Mouse (Mus musculus) liver, embryonic 14.5 days (tissue): ENCODE measurements around the gene Trpt1. TPM values are rescaled to one million over a fixed set of nuclear protein-coding genes. Genes with fewer than 3 reads are reported as not detected.
A peak's percentile ranks its signal among the peaks of the same experiment; 100 is the strongest.

Experiments
- ATAC-seq: fragments of 200-750 bp; cut with Nextera tagmentation; 2 replicates; pipeline ENCODE4 v1.8.0; 2017; ENCODE audit warnings: moderate number of reproducible peaks, mild to moderate bottlenecking, moderate library complexity; ENCODE audit not compliant: insufficient read depth
- DNase-seq, 3 experiments: peaks; one replicate each; pipeline ENCODE4 v3.0.0-alpha.2; 2012 to 2013; ENCODE audit warnings: low read depth in 3 of 3, low spot score in 3 of 3
- H3K27ac ChIP-seq: fragments of 300-500 bp; sonication (generic); 2 replicates; pipeline ENCODE4 v1.5.1; 2014; ENCODE audit warnings: moderate library complexity, mild to moderate bottlenecking, control low read depth, inconsistent platforms
- H3K27me3 ChIP-seq: fragments of 300-500 bp; sonication (generic); 2 replicates; pipeline ENCODE4 v1.6.1; 2014; ENCODE audit warnings: mild to moderate bottlenecking, low read length, moderate library complexity; ENCODE audit not compliant: control insufficient read depth, insufficient read depth
- H3K36me3 ChIP-seq: fragments of 300-500 bp; sonication (generic); replicated peaks from 2 replicates; pipeline ENCODE4 v1.6.1; 2014; ENCODE audit warnings: low read depth; ENCODE audit not compliant: control insufficient read depth, insufficient read depth
- H3K4me1 ChIP-seq, 2 experiments: fragments of 200-500 bp in 1 of 2; fragments of 300-500 bp in 1 of 2; sonication (generic) in 1 of 2; replicated peaks; 2 replicates each; pipeline ENCODE4 v1.6.1; 2012 to 2014; ENCODE audit warnings: antibody characterized with exemption in 1 of 2, inconsistent platforms in 1 of 2, low read length in 1 of 2; ENCODE audit not compliant: control insufficient read depth in 2 of 2, insufficient read depth in 2 of 2
- H3K4me2 ChIP-seq: fragments of 300-500 bp; sonication (generic); 2 replicates; pipeline ENCODE4 v1.6.1; 2014; ENCODE audit warnings: low read depth, mild to moderate bottlenecking, control low read depth, moderate library complexity
- H3K4me3 ChIP-seq, 2 experiments: fragments of 200-500 bp in 1 of 2; fragments of 300-500 bp in 1 of 2; sonication (generic) in 1 of 2; 2 replicates each; pipeline ENCODE4 v1.5.1; 2012 to 2014; ENCODE audit warnings: low read depth in 2 of 2, low read length in 2 of 2, mild to moderate bottlenecking in 2 of 2, control low read depth in 1 of 2, inconsistent platforms in 1 of 2, moderate library complexity in 1 of 2; ENCODE audit not compliant: insufficient read depth in 1 of 2
- H3K9ac ChIP-seq: fragments of 300-500 bp; sonication (generic); replicated peaks from 2 replicates; pipeline ENCODE4 v1.6.1; 2014; ENCODE audit warnings: mild to moderate bottlenecking, control low read depth, moderate library complexity
- H3K9me3 ChIP-seq: fragments of 300-500 bp; sonication (generic); 2 replicates; pipeline ENCODE4 v1.6.1; 2016; ENCODE audit warnings: low read length, mixed read lengths; ENCODE audit not compliant: control insufficient read depth
- CTCF ChIP-seq: IDR thresholded peaks from 2 replicates; pipeline ENCODE4 v1.5.1; 2016; ENCODE audit warnings: antibody characterized with exemption, low read depth, control low read depth
- EP300 ChIP-seq: IDR thresholded peaks from 2 replicates; pipeline ENCODE4 v1.6.1; 2016; ENCODE audit warnings: antibody characterized with exemption, low read depth
- WGBS: fragments of 180-500 bp; shearing (Covaris S2); extraction: QIAGEN DNeasy Blood & Tissue Kit; methylation state at CpG from one replicate; pipeline ENCODE4 v1.1.7; 2014; ENCODE audit not compliant: insufficient replicate concordance; 5-methylcytosine and 5-hydroxymethylcytosine counted together
- polyA plus RNA-seq, 2 experiments: library from polyadenylated mRNA; depleted of rRNA in 1 of 2; stranded (reverse) in 1 of 2; unstranded in 1 of 2; fragments of >200 nt; fragmentation: Nextera tagmentation in 1 of 2; extraction: Ambion mirVana in 1 of 2; gene quantifications; 2 replicates each; pipeline versions ENCODE4 v1.2.1 to v1.2.3; 2012 to 2014

Trpt1 gene
- polyA plus RNA-seq, 2 experiments: 1.7 to 1.8 TPM

DNA sequence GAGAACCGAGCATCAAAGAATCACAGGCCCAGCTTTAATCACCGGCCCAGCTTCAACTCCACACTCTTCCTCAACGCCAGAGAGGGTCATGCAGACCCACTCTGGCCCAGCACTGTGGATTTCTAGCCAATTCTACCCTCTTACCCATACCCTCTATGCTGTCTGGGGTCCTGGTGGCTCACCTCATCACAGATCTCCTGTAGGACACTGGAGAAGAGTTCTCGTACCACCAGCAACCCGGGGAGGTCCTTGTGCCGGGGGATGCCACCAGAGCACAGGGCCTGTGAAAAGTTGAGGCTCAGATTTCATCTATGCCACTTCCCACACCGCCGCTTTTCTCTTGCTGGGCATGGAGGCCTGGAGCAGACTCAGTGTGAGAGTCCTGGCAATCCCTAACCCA, 1.4 kb upstream of the Trpt1 start:
- no peak overlapping the region for H3K4me2 ChIP-seq

DNA sequence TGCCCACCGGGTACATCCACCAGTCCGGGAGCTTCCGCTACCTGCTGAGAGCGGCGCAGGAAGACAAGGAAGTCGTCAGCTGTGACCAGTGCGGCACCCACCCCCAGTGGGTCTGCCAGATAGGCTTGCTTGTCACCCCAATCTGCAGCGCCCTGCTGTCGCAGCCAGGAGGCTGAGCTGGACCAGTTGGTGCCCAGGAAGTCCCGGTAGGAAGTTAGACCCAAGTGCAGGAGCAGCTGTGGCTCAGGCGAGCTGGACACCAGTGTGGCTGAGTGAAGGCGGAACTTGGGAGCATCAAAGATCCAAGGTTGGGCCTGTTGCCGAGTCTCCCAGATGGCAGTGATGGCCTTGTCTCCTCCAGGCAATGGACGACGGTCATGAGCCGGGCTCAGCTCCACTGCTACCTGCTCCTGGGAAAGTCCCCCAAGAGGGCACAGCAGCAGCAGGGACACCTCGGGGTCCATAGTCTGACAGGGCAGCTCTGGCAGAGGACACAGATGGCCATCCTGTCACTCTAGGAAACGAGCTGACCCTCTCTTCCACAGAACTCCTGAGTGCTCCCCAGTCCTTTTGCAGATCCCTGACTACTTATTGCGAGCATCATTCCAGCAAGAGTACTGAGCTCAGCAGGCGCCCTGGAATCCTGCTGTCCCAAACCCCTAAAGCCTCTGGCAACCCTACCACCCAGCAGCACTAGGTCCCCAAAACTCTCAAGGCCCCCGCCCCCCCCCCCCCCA, 508 bp upstream of the Trpt1 start:
- H3K27ac ChIP-seq: no peak overlapping the region
- no peak for DNase-seq
- 42% methylated on average over 21 of the region's 21 CpGs for WGBS

More for the DNA sequence above, 1.4 kb upstream of the Trpt1 start:
- WGBS: 78% methylated on average over 8 of the region's 8 CpGs
- ATAC-seq (no peak), DNase-seq (no peak)
- no peak overlapping the region for H3K9ac ChIP-seq
- no peaks in the 10 kb centered on the region for H3K9me3 ChIP-seq
- peaks cover 18 to 22% of the 10 kb centered on the region in 2 experiments for H3K4me1 ChIP-seq
- H3K27me3 ChIP-seq: no peaks in the 10 kb centered on the region
- peaks cover 16% of the 10 kb centered on the region for H3K36me3 ChIP-seq
- H3K27ac ChIP-seq: no peak overlapping the region
- TF ChIP-seq CTCF (no peak), EP300 (no peak)
- no peak overlapping the region for H3K4me3 ChIP-seq

DNA sequence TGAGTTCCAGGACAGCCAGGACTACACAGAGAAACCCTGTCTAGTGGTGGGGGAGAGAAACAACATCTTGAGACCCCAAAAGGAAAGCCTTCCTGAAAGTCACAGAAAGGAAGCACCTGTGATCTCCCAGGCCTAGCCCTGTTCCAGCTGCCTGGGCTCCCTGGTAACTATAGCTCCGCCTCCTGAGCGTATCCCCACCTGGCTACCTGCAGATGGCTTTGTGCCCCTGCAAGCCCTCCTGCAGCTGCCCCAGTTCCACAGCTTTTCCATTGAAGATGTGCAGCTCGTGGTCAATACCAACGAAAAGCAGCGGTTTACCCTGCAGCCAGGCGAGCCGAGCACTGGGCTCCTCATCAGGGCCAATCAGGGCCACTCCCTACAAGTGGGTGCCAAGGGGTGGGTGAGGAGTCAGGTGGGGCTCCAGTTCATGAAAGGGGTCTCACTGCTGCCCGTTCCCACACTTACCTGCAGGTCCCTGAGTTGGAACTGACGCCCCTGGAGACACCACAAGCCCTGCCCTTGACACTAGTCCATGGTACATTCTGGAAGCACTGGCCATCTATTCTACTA, 1.9 kb downstream of the Trpt1 start:
- H3K4me3 ChIP-seq: no peak overlapping the region
- H3K27me3 ChIP-seq: no peaks in the 10 kb centered on the region
- H3K4me2 ChIP-seq: no peak overlapping the region
- 84% methylated on average over 9 of the region's 9 CpGs for WGBS
- peaks cover 13% of the 10 kb centered on the region in 2 experiments for H3K4me1 ChIP-seq
- DNase-seq (no peak), ATAC-seq (no peak)
- no peaks in the 10 kb centered on the region for H3K9me3 ChIP-seq
- no peak overlapping the region for H3K27ac ChIP-seq
- TF ChIP-seq CTCF (no peak), EP300 (no peak)
- H3K9ac ChIP-seq: no peak overlapping the region
- peaks cover 34% of the 10 kb centered on the region for H3K36me3 ChIP-seq

More for the DNA sequence above, 508 bp upstream of the Trpt1 start:
- Histone ChIP-seq H3K27me3 (no peaks in the 10 kb centered on the region), H3K9ac (peak overlapping the region; percentile 66), H3K36me3 (peaks cover 19% of the 10 kb centered on the region), H3K4me2 (peak overlapping the region; percentile 86), H3K4me1 (peaks cover 18 to 22% of the 10 kb centered on the region in 2 experiments), H3K4me3 (peak overlapping the region; percentile 62 to 67), H3K9me3 (no peaks in the 10 kb centered on the region)
- ATAC-seq: no peak
- no peak for TF ChIP-seq CTCF
- TF ChIP-seq EP300: no peak

DNA sequence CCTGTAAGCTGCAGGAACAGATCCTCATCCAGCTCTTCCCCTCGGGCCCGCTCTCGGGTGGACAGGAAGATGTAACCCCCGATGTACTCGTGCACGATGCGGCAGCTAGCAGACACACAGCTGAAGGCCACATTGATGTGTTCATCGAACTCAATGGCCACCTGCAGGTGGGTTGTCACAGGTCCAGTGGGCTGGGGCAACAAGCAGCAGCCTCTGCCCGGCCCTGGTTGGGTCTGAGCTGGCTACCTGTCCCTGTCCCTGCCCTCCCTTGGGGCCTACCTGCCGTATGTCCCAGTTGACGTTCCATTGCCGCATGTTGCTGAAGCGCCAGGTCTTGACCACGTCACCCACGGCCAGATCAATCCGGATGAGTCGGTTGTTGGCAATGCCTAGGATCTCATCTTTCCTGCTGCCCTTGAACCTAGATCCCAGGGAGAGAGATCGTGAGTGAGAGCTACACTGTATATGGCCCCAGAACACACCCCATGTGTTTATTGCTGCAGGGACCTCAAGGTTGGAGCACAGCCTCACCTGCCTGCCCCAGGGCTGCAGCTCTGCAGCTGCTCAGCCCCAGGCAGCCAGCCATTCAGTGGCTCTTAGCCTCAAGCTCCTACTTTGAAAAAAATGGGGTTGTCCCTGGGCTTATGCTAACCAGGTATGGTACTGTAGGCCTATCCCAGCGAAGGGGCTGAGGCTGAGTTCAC, 3.6 kb downstream of the Trpt1 start:
- H3K27me3 ChIP-seq: no peaks in the 10 kb centered on the region
- no peak for DNase-seq
- no peak overlapping the region for H3K4me2 ChIP-seq
- ATAC-seq: no peak
- peaks cover 34% of the 10 kb centered on the region for H3K36me3 ChIP-seq
- H3K9ac ChIP-seq: no peak overlapping the region
- no peak overlapping the region for H3K27ac ChIP-seq
- TF ChIP-seq EP300 (no peak), CTCF (no peak)
- WGBS: 83% methylated on average over 19 of the region's 19 CpGs
- no peak overlapping the region for H3K4me3 ChIP-seq
- peaks cover 8% of the 10 kb centered on the region in 2 experiments for H3K4me1 ChIP-seq
- no peaks in the 10 kb centered on the region for H3K9me3 ChIP-seq
